In the genomic region with DNA sequence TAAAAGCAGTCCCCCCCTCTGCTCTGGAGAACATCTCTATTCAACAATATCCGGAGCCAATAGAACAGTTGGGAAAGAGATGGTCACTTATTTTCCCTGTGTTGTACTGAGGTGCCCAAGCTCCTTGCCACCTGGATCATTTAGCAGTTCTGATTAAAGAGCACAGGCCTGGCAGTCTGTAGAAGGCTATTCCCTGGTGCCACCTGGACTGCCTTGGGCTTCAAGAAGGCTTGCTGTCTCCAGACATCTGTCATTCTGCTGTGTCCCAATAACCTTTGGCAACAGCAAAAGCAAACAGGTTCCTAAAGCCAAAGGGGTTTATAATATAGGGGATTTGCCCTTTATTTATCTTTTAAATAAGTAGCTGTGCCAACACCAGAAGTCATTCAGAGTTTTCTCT, we compare ENCODE assay signal across 18 mouse cellular contexts.
A peak's percentile ranks its signal among the peaks of the same experiment; 100 is the strongest.
DNase-seq lines count a peak whose midpoint lies in the region; ATAC-seq and TF ChIP-seq lines count a peak whose summit lies in the region.
"Had no signal": no experiment of that assay in that cellular context is flagged by ENCODE, and none has a peak within 500 bp of the region (broad histone marks: within the 10 kb centered on the region; RNA-seq: fewer than 3 reads in every experiment).

No protein-coding gene starts in this region.

- TF ChIP-seq CTCF in cerebellum, adult 2 months (IDR thresholded peaks at IDR 0.05; ENCODE audit: borderline replicate concordance, insufficient read depth, low read depth, low read length): no peak

- 15% methylated on average over 1 of the region's 1 CpGs for WGBS in cerebellum, adult 2 months

- H3K27ac ChIP-seq in cerebellum, adult 2 months (ENCODE audit: insufficient read depth, low read length): no peak overlapping the region
- H3K27ac ChIP-seq: forebrain, embryonic 13.5 days; heart, adult 2 months; hindbrain, embryonic 10.5 days; hindbrain, embryonic 14.5 days; intestine, embryonic 15.5 days had no signal

- no peaks in the 10 kb centered on the region for H3K27me3 ChIP-seq in cerebellum, adult 2 months (ENCODE audit: control insufficient read depth, insufficient read depth, low read length)
- H3K27me3 ChIP-seq: forebrain, embryonic 13.5 days; intestine, embryonic 15.5 days had no signal

- no peak overlapping the region for H3K4me3 ChIP-seq in cerebellum, adult 2 months (replicated peaks; ENCODE audit: insufficient read depth, low read depth, low read length)
- H3K4me3 ChIP-seq: forebrain, embryonic 13.5 days; heart, adult 2 months; hindbrain, embryonic 10.5 days; intestine, embryonic 15.5 days had no signal

- peaks cover 4% of the 10 kb centered on the region for H3K4me1 ChIP-seq in cerebellum, adult 2 months (ENCODE audit: control insufficient read depth, insufficient read depth, low read length)
- H3K4me1 ChIP-seq: forebrain, embryonic 13.5 days; hindbrain, embryonic 10.5 days; intestine, embryonic 15.5 days had no signal

- TF ChIP-seq POLR2A in cerebellum, adult 2 months (IDR thresholded peaks at IDR 0.05; ENCODE audit: borderline replicate concordance, insufficient read depth, low read length): no peak

- no peak for DNase-seq in cerebellum, postnatal 4 days (ENCODE audit: low spot score in 2 of 2)
- peak; percentile 63 to 90 for DNase-seq in cerebellum, adult 2 months
- DNase-seq in cerebellum, postnatal 10 days: peak; percentile 69 to 74
- DNase-seq in urinary bladder, postnatal 10 days (ENCODE audit: low spot score): no peak
- DNase-seq in layer of hippocampus, adult 9-11 months: no peak
- no peak for DNase-seq in lung, postnatal 10 days
- DNase-seq: adrenal gland, adult 8-10 months; adrenal gland, postnatal 36 days; B cell, adult 2 months; forebrain, postnatal 0 days; gastrocnemius, postnatal 14 days; heart, adult 2 months had no signal

- ATAC-seq in cerebellum, adult (ENCODE audit: insufficient number of reproducible peaks, low FRiP score, low TSS enrichment): peak; percentile 98
- ATAC-seq: CD4-positive, CD25-positive, alpha-beta regulatory T cell, adult 4 months; forebrain, embryonic 13.5 days; forebrain, postnatal 0 days; intestine, embryonic 15.5 days had no signal

Comparison
In these comparisons a context has a peak if more than half of its experiments do, and no peak if none do; other contexts are left out.
1. DNase-seq: peak in cerebellum, adult 2 months (2 of 2) and cerebellum, postnatal 10 days (2 of 2); none in cerebellum, postnatal 4 days (0 of 2), urinary bladder, postnatal 10 days (single experiment), layer of hippocampus, adult 9-11 months (single experiment) and lung, postnatal 10 days (single experiment).